Mouse (Mus musculus) megakaryocyte, embryonic 14.5 days (primary cell): ENCODE results near the gene Hsp90b1. TPM values are rescaled to one million over a fixed set of nuclear protein-coding genes. Genes with fewer than 3 reads are reported as not detected.
"Not testable (repeated sequence)": the region's sequence is repeated elsewhere in the genome, so short reads cannot be mapped to it uniquely, and the experiment has no call there.

Experiments used
- H3K27me3 ChIP-seq: replicated peaks from 2 replicates; pipeline ENCODE3; 2012; ENCODE audit warnings: inconsistent platforms
- H3K36me3 ChIP-seq: replicated peaks from 2 replicates; pipeline ENCODE3; 2012; ENCODE audit warnings: low read length, inconsistent platforms, mixed read lengths
- H3K4me1 ChIP-seq: 2 replicates; pipeline ENCODE4 v1.6.1; 2012; ENCODE audit warnings: inconsistent platforms
- H3K4me3 ChIP-seq: replicated peaks from 2 replicates; pipeline ENCODE3; 2012; ENCODE audit warnings: moderate library complexity, mild to moderate bottlenecking, inconsistent platforms
- H3K9me3 ChIP-seq: 2 replicates; pipeline ENCODE4 v1.6.1; 2012; ENCODE audit warnings: inconsistent platforms
- FLI1 ChIP-seq: IDR thresholded peaks from 2 replicates; pipeline ENCODE4 v1.6.1; 2012; ENCODE audit warnings: low read length, inconsistent platforms, mixed read lengths
- GATA1 ChIP-seq: IDR thresholded peaks from 3 replicates; pipeline ENCODE4 v1.6.1; 2012; ENCODE audit warnings: mixed read lengths, low read length, inconsistent platforms, borderline replicate concordance
- polyA plus RNA-seq: library from polyadenylated mRNA; stranded (reverse); fragments of >175 nt; gene quantifications from 2 replicates; pipeline ENCODE4 v1.2.3, GENCODE M21; 2012; ENCODE audit warnings: low replicate concordance; ENCODE audit not compliant: insufficient read depth

Hsp90b1 gene
- polyA plus RNA-seq, 1 experiment, result 61.7 TPM

GRCm38 (mm10) chr10:86705922-86706752 is 828 bp upstream of the Hsp90b1 start:
- no peak for TF ChIP-seq GATA1
- TF ChIP-seq FLI1, result no peak
- Histone ChIP-seq H3K4me1 (peaks cover 52% of the 10 kb centered on the region), H3K4me3 (peak overlapping the region; percentile 99)

GRCm38 (mm10) chr10:86704589-86705191 is 619 bp downstream of the Hsp90b1 start:
- Histone ChIP-seq H3K4me1 (peaks cover 66% of the 10 kb centered on the region), H3K4me3 (peak overlapping the region; percentile 99), H3K27me3 (no peaks in the 10 kb centered on the region), H3K36me3 (peaks cover 48% of the 10 kb centered on the region), H3K9me3 (no peaks in the 10 kb centered on the region)
- TF ChIP-seq GATA1 (no peak), FLI1 (no peak)

More at GRCm38 (mm10) chr10:86705922-86706752, 828 bp upstream of the Hsp90b1 start:
- Histone ChIP-seq H3K27me3 (no peaks in the 10 kb centered on the region), H3K9me3 (no peaks in the 10 kb centered on the region), H3K36me3 (peaks cover 34% of the 10 kb centered on the region)

- peaks cover 72% of the 10 kb centered on the region for H3K4me1 ChIP-seq
- H3K4me3 ChIP-seq, result peak overlapping the region; percentile 99
- no peak for TF ChIP-seq FLI1
- no peaks in the 10 kb centered on the region for H3K27me3 ChIP-seq
- no peaks in the 10 kb centered on the region for H3K9me3 ChIP-seq
- H3K36me3 ChIP-seq, result peaks cover 54% of the 10 kb centered on the region
Measured at GRCm38 (mm10) chr10:86704141-86704540, 1.2 kb downstream of the Hsp90b1 start.

- Histone ChIP-seq H3K4me3 (peak overlapping the region; percentile 99), H3K9me3 (no peaks in the 10 kb centered on the region), H3K4me1 (peaks cover 77% of the 10 kb centered on the region), H3K27me3 (no peaks in the 10 kb centered on the region), H3K36me3 (peaks cover 61% of the 10 kb centered on the region)
- TF ChIP-seq GATA1 (no peak), FLI1 (no peak)
Measured at GRCm38 (mm10) chr10:86703375-86703774, 1.9 kb downstream of the Hsp90b1 start.

- peak overlapping the region; percentile 62 for H3K4me3 ChIP-seq
- TF ChIP-seq GATA1 (no peak), FLI1 (no peak)
- H3K4me1 ChIP-seq, result peaks cover 69% of the 10 kb centered on the region
- no peaks in the 10 kb centered on the region for H3K27me3 ChIP-seq
- peaks cover 71% of the 10 kb centered on the region for H3K36me3 ChIP-seq
- H3K9me3 ChIP-seq, result no peaks in the 10 kb centered on the region
Measured at GRCm38 (mm10) chr10:86702312-86702920, 2.9 kb downstream of the Hsp90b1 start.

- Histone ChIP-seq H3K4me1 (peaks cover 61% of the 10 kb centered on the region), H3K27me3 (no peaks in the 10 kb centered on the region), H3K4me3 (peak overlapping the region; percentile 42), H3K9me3 (no peaks in the 10 kb centered on the region), H3K36me3 (peaks cover 80% of the 10 kb centered on the region)
- TF ChIP-seq FLI1 (no peak), GATA1 (no peak)
Measured at GRCm38 (mm10) chr10:86700973-86701372, 4.3 kb downstream of the Hsp90b1 start.

GRCm38 (mm10) chr10:86700251-86700650 is 5.1 kb downstream of the Hsp90b1 start:
- TF ChIP-seq GATA1 (no peak), FLI1 (no peak)
- Histone ChIP-seq H3K27me3 (no peaks in the 10 kb centered on the region), H3K4me3 (peak overlapping the region; percentile 35), H3K9me3 (no peaks in the 10 kb centered on the region), H3K4me1 (peaks cover 61% of the 10 kb centered on the region), H3K36me3 (peaks cover 87% of the 10 kb centered on the region)

- H3K9me3 ChIP-seq, H3K27me3 ChIP-seq: not testable (repeated sequence)
- H3K4me3 ChIP-seq, result peak overlapping the region; percentile 88
- H3K4me1 ChIP-seq, result peaks cover 18% of the 10 kb centered on the region
- peaks cover 15% of the 10 kb centered on the region for H3K36me3 ChIP-seq
Measured at GRCm38 (mm10) chr10:86686017-86686360, 19.3 kb downstream of the Hsp90b1 start.

- Histone ChIP-seq H3K4me3 (peak overlapping the region; percentile 91), H3K36me3 (peaks cover 10% of the 10 kb centered on the region), H3K4me1 (peaks cover 18% of the 10 kb centered on the region)
- not testable (repeated sequence) for H3K9me3 ChIP-seq, H3K27me3 ChIP-seq
Measured at GRCm38 (mm10) chr10:86685179-86686016, 19.9 kb downstream of the Hsp90b1 start.

GRCm38 (mm10) chr10:86684797-86685178 is 20.5 kb downstream of the Hsp90b1 start:
- H3K4me3 ChIP-seq, H3K36me3 ChIP-seq, H3K27me3 ChIP-seq, H3K9me3 ChIP-seq: not testable (repeated sequence)
- H3K4me1 ChIP-seq, result peaks cover 15% of the 10 kb centered on the region

GRCm38 (mm10) chr10:86670550-86670949 is 34.8 kb downstream of the Hsp90b1 start:
- not testable (repeated sequence) for H3K9me3 ChIP-seq, H3K27me3 ChIP-seq, H3K4me3 ChIP-seq, H3K36me3 ChIP-seq
- peaks cover 19% of the 10 kb centered on the region for H3K4me1 ChIP-seq
